Comparison of ENCODE assay signal across 24 mouse cellular contexts in genomic region chr5:64584308-64584707, GRCm38 (mm10).
DNase-seq lines count a peak whose midpoint lies in the region; ATAC-seq and TF ChIP-seq lines count a peak whose summit lies in the region.
"Had no signal": no experiment of that assay in that cellular context is flagged by ENCODE, and none has a peak within 500 bp of the region (broad histone marks: within the 10 kb centered on the region; RNA-seq: fewer than 3 reads in every experiment).

No protein-coding gene starts in this region.

- peaks cover 20% of the 10 kb centered on the region for H3K4me1 ChIP-seq in embryonic facial prominence, embryonic 14.5 days (ENCODE audit: control insufficient read depth, insufficient read depth, low read length)
- H3K4me1 ChIP-seq in embryonic facial prominence, embryonic 10.5 days = peaks cover 46% of the 10 kb centered on the region
- H3K4me1 ChIP-seq in liver, embryonic 12.5 days = peaks cover 79% of the 10 kb centered on the region
- peaks cover 37% of the 10 kb centered on the region for H3K4me1 ChIP-seq in liver, embryonic 11.5 days (replicated peaks; ENCODE audit: control insufficient read depth, insufficient read depth, low read length)
- H3K4me1 ChIP-seq in midbrain, embryonic 11.5 days (ENCODE audit: control insufficient read depth, insufficient read depth, low read length) = peaks cover 13% of the 10 kb centered on the region
- no peaks in the 10 kb centered on the region; the same call in 1 of the 2 replicates for H3K4me1 ChIP-seq in midbrain, postnatal 0 days (ENCODE audit: insufficient read depth, low read length)
- H3K4me1 ChIP-seq in intestine, embryonic 15.5 days (replicated peaks) = peaks cover 24% of the 10 kb centered on the region

- H3K4me3 ChIP-seq in embryonic facial prominence, embryonic 14.5 days (ENCODE audit: low read depth, low read length) = no peak overlapping the region
- H3K4me3 ChIP-seq in embryonic facial prominence, embryonic 10.5 days = no peak overlapping the region
- H3K4me3 ChIP-seq in liver, embryonic 12.5 days = no peak overlapping the region
- no peak overlapping the region for H3K4me3 ChIP-seq in liver, embryonic 11.5 days (ENCODE audit: low read depth, low read length)
- no peak overlapping the region for H3K4me3 ChIP-seq in midbrain, embryonic 11.5 days (ENCODE audit: low read depth, low read length)
- H3K4me3 ChIP-seq in midbrain, postnatal 0 days (ENCODE audit: low read depth, low read length) = no peak overlapping the region
- H3K4me3 ChIP-seq in intestine, embryonic 15.5 days (replicated peaks) = no peak overlapping the region
- H3K4me3 ChIP-seq: embryonic facial prominence, embryonic 13.5 days; forebrain, embryonic 10.5 days; heart, adult 2 months; hindbrain, embryonic 12.5 days; hindbrain, embryonic 15.5 days had no signal

- H3K27me3 ChIP-seq in embryonic facial prominence, embryonic 14.5 days (replicated peaks; ENCODE audit: control insufficient read depth, insufficient read depth, low read length) = no peaks in the 10 kb centered on the region
- no peaks in the 10 kb centered on the region for H3K27me3 ChIP-seq in embryonic facial prominence, embryonic 10.5 days (replicated peaks; ENCODE audit: low read depth, poor library complexity, severe bottlenecking)
- no peaks in the 10 kb centered on the region for H3K27me3 ChIP-seq in liver, embryonic 12.5 days (replicated peaks)
- H3K27me3 ChIP-seq in liver, embryonic 11.5 days (replicated peaks; ENCODE audit: control insufficient read depth, insufficient read depth, low read length) = no peaks in the 10 kb centered on the region
- H3K27me3 ChIP-seq in midbrain, embryonic 11.5 days (ENCODE audit: control insufficient read depth, insufficient read depth, low read length) = no peaks in the 10 kb centered on the region
- H3K27me3 ChIP-seq in midbrain, postnatal 0 days (ENCODE audit: insufficient read depth, low read length) = no peaks in the 10 kb centered on the region
- H3K27me3 ChIP-seq in intestine, embryonic 15.5 days (replicated peaks) = no peaks in the 10 kb centered on the region
- H3K27me3 ChIP-seq: CH12.LX; embryonic facial prominence, embryonic 13.5 days; hindbrain, embryonic 12.5 days; hindbrain, embryonic 15.5 days had no signal

- peak; percentile 55 for DNase-seq in embryonic facial prominence, embryonic 14.5 days (ENCODE audit: low spot score)
- DNase-seq in embryonic facial prominence, embryonic 10.5 days (ENCODE audit: low spot score) = no peak
- DNase-seq in liver, embryonic 11.5 days (ENCODE audit: low spot score) = no peak
- DNase-seq in midbrain, embryonic 11.5 days (ENCODE audit: low spot score, missing footprints) = peak; percentile 56
- DNase-seq in midbrain, postnatal 0 days (ENCODE audit: low spot score) = no peak
- DNase-seq: adrenal gland, adult 8-10 months; adrenal gland, postnatal 25 days; B cell, adult 2 months; cerebellum, adult 11-12 months; cerebellum, adult 9-10 months; cerebellum, postnatal 25 days; gastrocnemius, postnatal 25 days; heart, adult 2 months had no signal

- no peak overlapping the region for H3K9ac ChIP-seq in embryonic facial prominence, embryonic 14.5 days (ENCODE audit: low read depth, low read length)
- no peak overlapping the region for H3K9ac ChIP-seq in liver, embryonic 12.5 days
- H3K9ac ChIP-seq in liver, embryonic 11.5 days (ENCODE audit: low read depth, low read length) = no peak overlapping the region
- no peak overlapping the region for H3K9ac ChIP-seq in midbrain, embryonic 11.5 days (ENCODE audit: low read length)
- no peak overlapping the region for H3K9ac ChIP-seq in midbrain, postnatal 0 days (replicated peaks; ENCODE audit: low read length, poor library complexity, severe bottlenecking)
- H3K9ac ChIP-seq in intestine, embryonic 15.5 days = no peak overlapping the region
- H3K9ac ChIP-seq: embryonic facial prominence, embryonic 13.5 days; hindbrain, embryonic 12.5 days; hindbrain, embryonic 15.5 days had no signal

- no peaks in the 10 kb centered on the region for H3K9me3 ChIP-seq in embryonic facial prominence, embryonic 14.5 days (ENCODE audit: control insufficient read depth, low read length)
- H3K9me3 ChIP-seq in embryonic facial prominence, embryonic 10.5 days = no peaks in the 10 kb centered on the region
- H3K9me3 ChIP-seq in liver, embryonic 12.5 days (replicated peaks) = no peaks in the 10 kb centered on the region
- no peaks in the 10 kb centered on the region for H3K9me3 ChIP-seq in liver, embryonic 11.5 days (ENCODE audit: control insufficient read depth, low read length)
- H3K9me3 ChIP-seq in midbrain, embryonic 11.5 days (ENCODE audit: control insufficient read depth, low read length) = no peaks in the 10 kb centered on the region
- no peaks in the 10 kb centered on the region for H3K9me3 ChIP-seq in midbrain, postnatal 0 days (ENCODE audit: low read length)
- H3K9me3 ChIP-seq in intestine, embryonic 15.5 days = no peaks in the 10 kb centered on the region
- H3K9me3 ChIP-seq: embryonic facial prominence, embryonic 13.5 days; forebrain, embryonic 10.5 days; G1E; hindbrain, embryonic 12.5 days; hindbrain, embryonic 15.5 days had no signal

- TF ChIP-seq CTCF in midbrain, postnatal 0 days (IDR thresholded peaks at IDR 0.05) = no peak

- no peak overlapping the region for H3K27ac ChIP-seq in embryonic facial prominence, embryonic 14.5 days (replicated peaks; ENCODE audit: low read depth, low read length)
- H3K27ac ChIP-seq in embryonic facial prominence, embryonic 10.5 days (replicated peaks) = no peak overlapping the region
- peak overlapping the region; percentile 57 for H3K27ac ChIP-seq in liver, embryonic 12.5 days
- no peak overlapping the region for H3K27ac ChIP-seq in liver, embryonic 11.5 days (ENCODE audit: low read depth, low read length)
- H3K27ac ChIP-seq in midbrain, embryonic 11.5 days (ENCODE audit: low read depth, low read length) = no peak overlapping the region
- no peak overlapping the region for H3K27ac ChIP-seq in midbrain, postnatal 0 days (ENCODE audit: low read depth, low read length)
- H3K27ac ChIP-seq in intestine, embryonic 15.5 days = no peak overlapping the region
- H3K27ac ChIP-seq: embryonic facial prominence, embryonic 13.5 days; forebrain, embryonic 10.5 days; heart, adult 2 months; hindbrain, embryonic 12.5 days; hindbrain, embryonic 15.5 days had no signal

- no peak overlapping the region for H3K4me2 ChIP-seq in embryonic facial prominence, embryonic 14.5 days (ENCODE audit: low read depth, low read length)
- H3K4me2 ChIP-seq in liver, embryonic 12.5 days = no peak overlapping the region
- H3K4me2 ChIP-seq in liver, embryonic 11.5 days = no peak overlapping the region
- H3K4me2 ChIP-seq in midbrain, embryonic 11.5 days = no peak overlapping the region
- H3K4me2 ChIP-seq in midbrain, postnatal 0 days (ENCODE audit: low read depth, low read length, poor library complexity, severe bottlenecking) = no peak overlapping the region
- H3K4me2 ChIP-seq in intestine, embryonic 15.5 days (replicated peaks) = no peak overlapping the region
- H3K4me2 ChIP-seq: embryonic facial prominence, embryonic 13.5 days; heart, embryonic 11.5 days; hindbrain, embryonic 12.5 days; hindbrain, embryonic 15.5 days had no signal

- ATAC-seq in embryonic facial prominence, embryonic 14.5 days (ENCODE audit: low read depth) = no peak
- no peak for ATAC-seq in liver, embryonic 12.5 days
- ATAC-seq in liver, embryonic 11.5 days (replicated peaks; ENCODE audit: low FRiP score) = no peak
- no peak for ATAC-seq in midbrain, embryonic 11.5 days (ENCODE audit: low FRiP score)
- no peak for ATAC-seq in midbrain, postnatal 0 days (ENCODE audit: low FRiP score)
- ATAC-seq in intestine, embryonic 15.5 days = no peak
- ATAC-seq: activated CD4-positive, CD25-positive, alpha-beta regulatory T cell, adult 4 months; forebrain, embryonic 14.5 days had no signal

- H3K36me3 ChIP-seq in embryonic facial prominence, embryonic 14.5 days (ENCODE audit: control insufficient read depth, insufficient read depth, low read length) = no peaks in the 10 kb centered on the region
- no peaks in the 10 kb centered on the region for H3K36me3 ChIP-seq in embryonic facial prominence, embryonic 10.5 days (replicated peaks)
- H3K36me3 ChIP-seq in liver, embryonic 12.5 days = no peaks in the 10 kb centered on the region
- no peaks in the 10 kb centered on the region for H3K36me3 ChIP-seq in liver, embryonic 11.5 days (ENCODE audit: control insufficient read depth, insufficient read depth, low read length)
- no peaks in the 10 kb centered on the region for H3K36me3 ChIP-seq in midbrain, embryonic 11.5 days (ENCODE audit: control insufficient read depth, insufficient read depth, low read length)
- no peaks in the 10 kb centered on the region for H3K36me3 ChIP-seq in midbrain, postnatal 0 days (ENCODE audit: insufficient read depth, low read length)
- H3K36me3 ChIP-seq in intestine, embryonic 15.5 days = no peaks in the 10 kb centered on the region
- H3K36me3 ChIP-seq: embryonic facial prominence, embryonic 13.5 days; forebrain, embryonic 10.5 days; G1E; hindbrain, embryonic 12.5 days; hindbrain, embryonic 15.5 days had no signal

- 43% methylated on average over 1 of the region's 1 CpGs for WGBS in embryonic facial prominence, embryonic 14.5 days
- WGBS in embryonic facial prominence, embryonic 10.5 days = 73% methylated on average over 1 of the region's 1 CpGs
- WGBS in liver, embryonic 12.5 days (ENCODE audit: insufficient replicate concordance) = 64% methylated on average over 1 of the region's 1 CpGs
- WGBS in liver, embryonic 11.5 days = 69% methylated on average over 1 of the region's 1 CpGs
- 81% methylated on average over 1 of the region's 1 CpGs for WGBS in midbrain, embryonic 11.5 days
- 74% methylated on average over 1 of the region's 1 CpGs for WGBS in midbrain, postnatal 0 days
- 35% methylated on average over 1 of the region's 1 CpGs for WGBS in intestine, embryonic 15.5 days

Comparison
In these comparisons a context has a peak if more than half of its experiments do, and no peak if none do; other contexts are left out.
1. DNase-seq: peak in embryonic facial prominence, embryonic 14.5 days (single experiment) and midbrain, embryonic 11.5 days (single experiment); none in embryonic facial prominence, embryonic 10.5 days (single experiment), liver, embryonic 11.5 days (single experiment) and midbrain, postnatal 0 days (single experiment).